Mouse (Mus musculus) Muller cell, postnatal 12 days (primary cell): ENCODE data around the gene Slc20a1.

ENCODE experiments used
- DNase-seq: peaks from one replicate; pipeline ENCODE4 v3.0.0-alpha.2; 2015; ENCODE audit errors: inconsistent ontology term

The Slc20a1 gene

GRCm38 (mm10) chr2:129226296-129226851 lies 27.8 kb downstream of the Slc20a1 start:
- no peak for DNase-seq

GRCm38 (mm10) chr2:129227011-129227529 lies 28.5 kb downstream of the Slc20a1 start:
- DNase-seq: no peak

GRCm38 (mm10) chr2:129227709-129228108 lies 29.1 kb downstream of the Slc20a1 start:
- no peak for DNase-seq

- no peak for DNase-seq
Measured at GRCm38 (mm10) chr2:129228571-129228970, 30.0 kb downstream of the Slc20a1 start.

GRCm38 (mm10) chr2:129229316-129229715 lies 30.8 kb downstream of the Slc20a1 start:
- no peak for DNase-seq

- DNase-seq: no peak
Measured at GRCm38 (mm10) chr2:129232023-129232422, 33.5 kb downstream of the Slc20a1 start.

- no peak for DNase-seq
Measured at GRCm38 (mm10) chr2:129232484-129232883, 33.9 kb downstream of the Slc20a1 start.

- no peak for DNase-seq
Measured at GRCm38 (mm10) chr2:129233218-129233617, 34.7 kb downstream of the Slc20a1 start.

GRCm38 (mm10) chr2:129233803-129234477 lies 35.4 kb downstream of the Slc20a1 start:
- DNase-seq: no peak

- DNase-seq: no peak
Measured at GRCm38 (mm10) chr2:129234731-129235130, 36.2 kb downstream of the Slc20a1 start.

GRCm38 (mm10) chr2:129236526-129236925 lies 38.0 kb downstream of the Slc20a1 start:
- DNase-seq: no peak

- DNase-seq: no peak
Measured at GRCm38 (mm10) chr2:129240726-129241432, 42.3 kb downstream of the Slc20a1 start.

- DNase-seq: no peak
Measured at GRCm38 (mm10) chr2:129241845-129242833, 43.6 kb downstream of the Slc20a1 start.

GRCm38 (mm10) chr2:129243005-129243404 lies 44.4 kb downstream of the Slc20a1 start:
- no peak for DNase-seq

- peak; percentile 65 for DNase-seq
Measured at GRCm38 (mm10) chr2:129243786-129244185, 45.2 kb downstream of the Slc20a1 start.

GRCm38 (mm10) chr2:129244446-129245120 lies 46.0 kb downstream of the Slc20a1 start:
- DNase-seq: no peak

GRCm38 (mm10) chr2:129245618-129246017 lies 47.1 kb downstream of the Slc20a1 start:
- DNase-seq: no peak

GRCm38 (mm10) chr2:129246436-129246835 lies 47.9 kb downstream of the Slc20a1 start:
- DNase-seq: no peak

- DNase-seq: no peak
Measured at GRCm38 (mm10) chr2:129246924-129247323, 48.4 kb downstream of the Slc20a1 start.

- no peak for DNase-seq
Measured at GRCm38 (mm10) chr2:129247707-129248121, 49.1 kb downstream of the Slc20a1 start.

GRCm38 (mm10) chr2:129249321-129249720 lies 50.8 kb downstream of the Slc20a1 start:
- DNase-seq: no peak
